Mouse (Mus musculus) spleen, adult 12 weeks (tissue): ENCODE measurements around the gene Mical2.

Source experiments
- DNase-seq: peaks from one replicate; pipeline ENCODE4 v3.0.0; 2022; ENCODE audit warnings: low spot score

Gene Mical2

DNA sequence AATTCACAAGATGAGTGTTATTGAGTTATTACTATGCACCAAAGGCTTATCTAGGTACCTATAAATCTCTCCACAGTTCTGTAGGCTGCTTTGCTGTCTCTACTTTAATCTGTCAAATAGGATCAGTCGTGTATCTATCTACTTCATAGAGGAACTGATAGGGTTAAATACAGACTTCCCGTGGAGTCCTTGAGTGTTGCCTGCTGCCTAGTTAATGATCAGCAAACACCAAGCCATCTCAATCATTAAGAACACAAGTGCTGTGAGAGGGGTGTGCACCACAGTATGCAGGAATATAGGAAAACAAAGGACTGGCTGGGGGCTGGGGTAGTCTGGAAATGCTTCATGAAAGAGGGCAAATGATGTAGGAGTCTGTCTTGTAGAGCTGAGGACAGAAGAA lies 50.2 kb downstream of the Mical2 start:
- DNase-seq = no peak

DNA sequence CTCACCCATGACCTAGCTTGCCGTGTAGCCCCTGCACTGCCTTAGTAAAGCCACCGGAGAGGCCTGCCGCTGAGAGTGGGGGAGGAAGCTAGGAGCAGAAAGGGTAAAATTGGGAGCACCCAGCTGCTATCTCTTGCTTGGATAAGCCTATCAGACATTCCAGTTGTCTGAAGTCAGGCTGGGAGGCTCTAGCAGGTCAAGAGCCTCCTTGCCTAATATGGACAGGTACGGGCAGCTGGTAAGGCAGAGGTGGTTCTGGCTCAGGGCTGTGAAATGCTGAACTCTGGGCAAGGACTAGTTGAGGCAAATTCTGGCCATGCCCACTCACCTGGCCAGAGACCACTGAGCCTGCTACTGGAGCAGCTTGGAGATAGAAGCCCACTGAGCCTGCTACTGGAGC lies 51.2 kb downstream of the Mical2 start:
- no peak for DNase-seq

- no peak for DNase-seq
These were observed 53.0 kb downstream of the Mical2 start for GRCm38 (mm10) chr7:112278648-112279047.

DNA sequence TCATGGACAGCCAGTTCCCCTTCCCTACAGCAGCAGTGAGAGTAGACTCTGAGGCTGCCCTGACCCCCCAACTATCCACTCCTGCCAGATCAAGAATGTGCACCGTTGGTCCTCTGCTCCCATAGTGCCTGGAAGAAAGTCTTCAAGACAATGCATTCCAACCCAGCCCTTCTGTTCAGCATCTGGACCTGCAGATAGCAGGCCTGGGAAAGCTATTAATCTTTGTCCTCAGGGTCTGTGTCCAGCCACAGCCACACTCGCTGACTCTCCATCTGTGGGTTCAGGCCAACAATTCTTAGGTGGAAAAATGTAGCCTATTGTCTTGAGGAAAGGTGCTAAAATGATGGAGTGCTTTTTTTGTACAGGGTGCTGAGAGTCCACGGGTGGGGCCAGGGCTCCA lies 54.8 kb downstream of the Mical2 start:
- no peak for DNase-seq

DNA sequence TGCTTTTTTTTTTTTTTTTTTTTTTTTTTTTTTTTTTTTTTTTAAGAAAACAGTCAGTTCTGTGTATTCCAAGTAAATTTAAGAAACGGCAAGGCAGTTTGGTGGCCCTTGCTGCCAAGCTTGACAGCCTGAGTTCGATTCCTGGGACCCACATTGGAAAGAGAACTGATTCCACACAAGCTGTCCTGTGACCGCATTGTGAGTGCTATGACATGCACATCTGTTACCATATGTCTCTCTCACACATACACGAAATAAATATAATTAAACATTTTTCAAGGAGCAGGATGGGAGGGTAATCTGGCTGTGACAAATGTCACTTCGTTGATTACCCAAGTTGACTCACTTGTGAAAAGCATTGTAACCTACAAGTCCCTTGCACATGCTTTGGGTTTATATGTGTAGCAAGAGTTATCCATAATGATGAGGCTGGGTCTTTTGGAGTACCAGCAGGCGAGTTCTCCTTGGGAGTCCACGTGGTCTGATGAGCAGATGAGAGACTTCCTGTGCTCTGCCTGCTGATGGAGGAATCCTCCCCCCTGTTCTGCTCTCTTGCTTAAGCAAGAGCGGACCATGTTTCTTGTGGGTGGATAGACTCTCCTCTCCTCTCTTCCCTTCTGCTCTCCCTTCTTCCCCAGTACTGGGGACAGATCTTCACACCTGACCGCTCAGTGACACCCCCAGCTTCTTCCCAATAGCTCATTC lies 58.1 kb downstream of the Mical2 start:
- no peak for DNase-seq

DNA sequence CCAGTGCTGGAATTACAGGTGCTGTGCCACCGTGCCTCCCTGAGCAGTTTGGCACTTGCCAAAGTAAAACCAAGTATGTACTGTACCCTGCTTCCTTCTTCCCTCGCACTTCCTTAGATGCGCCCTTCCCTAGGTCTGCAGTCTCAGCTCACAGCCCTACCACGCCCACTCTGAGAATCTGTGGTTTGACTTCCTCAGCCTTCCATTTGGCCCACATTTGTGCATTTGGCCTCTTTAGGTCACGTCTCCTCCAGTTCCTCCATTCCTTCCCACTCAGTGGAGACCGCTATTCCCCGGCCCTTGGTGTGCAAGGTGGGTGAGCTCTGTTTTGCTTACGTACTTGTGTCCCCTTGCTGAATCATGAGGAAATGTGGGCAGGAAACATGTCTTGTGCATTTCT lies 59.9 kb downstream of the Mical2 start:
- no peak for DNase-seq

DNA sequence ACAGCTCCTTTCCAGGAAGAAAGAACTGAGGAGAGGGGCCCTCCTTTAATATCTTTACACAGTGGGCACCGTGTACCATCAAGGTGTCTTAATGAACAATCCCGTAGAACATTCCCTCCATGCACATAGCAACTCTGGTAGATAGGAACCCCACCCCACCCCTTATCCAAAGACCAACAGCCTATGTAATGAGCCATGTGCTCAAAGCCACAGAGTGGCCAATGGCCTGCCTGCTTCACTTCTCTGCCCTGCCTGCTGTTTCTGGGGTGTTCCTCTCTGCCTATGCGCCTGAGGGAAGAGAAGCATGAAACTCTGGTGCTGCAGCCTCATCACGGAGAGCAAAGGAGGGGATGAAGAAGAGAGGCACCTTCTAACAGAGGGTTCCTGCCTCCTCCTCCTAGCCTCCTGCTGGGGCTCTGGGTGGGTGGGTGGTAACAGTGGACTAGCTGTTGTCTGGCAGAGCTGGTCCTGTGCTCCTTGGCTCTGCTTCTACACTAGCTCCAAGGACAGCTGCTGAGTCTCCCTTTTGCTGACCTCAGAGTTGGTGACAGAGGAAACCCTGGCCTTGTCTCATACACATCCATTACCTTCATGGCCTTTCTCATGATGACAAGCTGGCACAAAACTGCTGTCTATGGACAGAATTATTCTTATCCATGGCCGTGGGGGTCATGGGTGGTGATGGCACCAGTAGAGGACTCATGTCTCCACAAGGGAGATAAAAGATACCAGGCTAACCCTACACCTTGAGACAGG lies 62.9 kb downstream of the Mical2 start:
- no peak for DNase-seq

GRCm38 (mm10) chr7:112289514-112289913 lies 63.9 kb downstream of the Mical2 start:
- no peak for DNase-seq

- DNase-seq = no peak
These were observed 64.3 kb downstream of the Mical2 start for GRCm38 (mm10) chr7:112289990-112290389.

DNA sequence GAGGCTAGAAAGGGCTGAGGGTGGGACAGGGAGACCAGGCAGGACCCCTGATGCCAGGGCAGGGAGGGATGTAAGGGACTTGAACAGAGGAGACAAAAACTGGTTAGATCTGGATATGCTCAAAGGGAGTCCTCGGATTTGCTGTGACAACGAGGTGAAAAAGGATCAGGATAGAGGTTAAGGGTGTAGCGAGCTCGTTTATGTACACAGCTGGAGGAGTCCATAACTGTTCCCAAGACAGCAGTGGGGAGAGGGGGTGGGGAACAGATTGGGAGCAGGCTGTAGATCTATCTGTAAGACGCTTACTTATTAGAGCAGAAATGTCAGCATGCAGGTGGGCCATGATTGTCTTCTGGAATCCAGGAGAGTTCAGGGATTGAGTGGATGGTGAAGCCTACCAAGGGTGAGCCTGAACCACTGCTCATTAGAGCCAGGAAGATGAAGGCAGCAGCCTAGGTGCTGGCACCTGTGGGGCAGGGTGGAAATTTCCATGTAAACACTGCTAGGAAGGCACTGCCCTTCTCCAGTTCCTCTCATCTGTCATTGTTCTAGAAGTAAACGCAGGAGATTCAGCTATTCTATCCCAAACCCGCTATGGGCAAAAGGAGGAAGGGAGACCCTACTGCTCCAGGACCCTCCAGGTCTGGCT lies 67.9 kb downstream of the Mical2 start:
- DNase-seq = no peak

DNA sequence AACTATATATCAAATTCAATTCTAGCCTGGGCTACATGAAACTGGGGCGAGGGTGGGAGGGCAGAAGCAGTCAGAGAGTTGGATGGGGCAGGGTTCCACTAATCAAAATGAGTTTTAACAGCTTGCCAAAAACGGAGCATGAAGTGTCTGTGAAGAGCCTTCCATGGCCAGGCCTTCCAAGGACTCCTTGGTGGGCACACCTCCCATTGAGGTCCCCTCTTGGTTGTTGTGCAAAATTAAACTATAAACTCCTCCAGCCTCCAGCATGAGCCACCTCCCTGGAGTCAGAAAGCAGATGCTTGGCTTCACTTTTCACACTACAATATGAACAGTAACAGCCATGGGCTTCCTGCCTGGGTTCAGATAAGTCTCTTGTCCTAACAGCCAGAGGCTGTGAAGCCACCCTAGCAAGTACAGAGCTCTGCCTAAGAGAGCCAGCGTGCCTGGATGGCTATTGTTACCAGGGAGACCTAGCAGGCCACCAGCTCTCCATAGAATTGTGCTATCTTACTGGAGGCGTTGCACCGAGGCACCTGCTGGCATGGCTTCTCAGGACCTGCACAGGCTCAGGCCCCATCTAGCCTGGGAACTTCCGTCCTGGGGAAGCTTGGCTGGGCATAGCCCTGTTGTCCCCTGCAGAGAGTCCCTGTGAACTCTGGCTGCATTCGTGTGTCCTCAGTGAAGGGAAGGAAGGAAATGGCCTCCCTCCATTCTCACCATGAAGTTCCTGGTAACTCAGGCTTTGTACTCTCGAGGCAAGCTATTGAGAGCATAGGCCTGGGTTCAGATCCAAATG lies 70.0 kb downstream of the Mical2 start:
- no peak for DNase-seq

- DNase-seq = no peak
These were observed 72.4 kb downstream of the Mical2 start for GRCm38 (mm10) chr7:112298032-112298431.

GRCm38 (mm10) chr7:112298871-112299422 lies 73.3 kb downstream of the Mical2 start:
- no peak for DNase-seq

GRCm38 (mm10) chr7:112299521-112300096 lies 74.0 kb downstream of the Mical2 start:
- DNase-seq = no peak

DNA sequence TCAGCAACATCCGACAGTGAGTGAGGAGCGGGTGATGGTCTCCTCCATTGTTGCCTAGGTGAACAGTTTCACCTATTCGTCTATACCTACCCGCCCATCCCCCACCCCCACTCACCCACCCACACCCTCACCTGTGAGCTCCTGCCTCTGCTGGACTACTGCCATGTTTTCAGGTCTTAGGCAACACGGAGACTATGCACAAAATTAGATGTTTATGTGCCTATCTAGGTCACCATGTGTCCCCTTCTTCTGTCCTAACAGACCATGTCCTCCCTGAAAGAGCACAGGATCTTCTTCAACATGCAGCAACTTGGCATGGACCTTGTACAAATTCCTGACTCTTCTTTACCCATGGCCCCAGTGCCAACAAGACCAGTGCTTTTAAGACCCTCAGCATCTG lies 74.5 kb downstream of the Mical2 start:
- DNase-seq = no peak

GRCm38 (mm10) chr7:112301052-112301451 lies 75.4 kb downstream of the Mical2 start:
- no peak for DNase-seq

DNA sequence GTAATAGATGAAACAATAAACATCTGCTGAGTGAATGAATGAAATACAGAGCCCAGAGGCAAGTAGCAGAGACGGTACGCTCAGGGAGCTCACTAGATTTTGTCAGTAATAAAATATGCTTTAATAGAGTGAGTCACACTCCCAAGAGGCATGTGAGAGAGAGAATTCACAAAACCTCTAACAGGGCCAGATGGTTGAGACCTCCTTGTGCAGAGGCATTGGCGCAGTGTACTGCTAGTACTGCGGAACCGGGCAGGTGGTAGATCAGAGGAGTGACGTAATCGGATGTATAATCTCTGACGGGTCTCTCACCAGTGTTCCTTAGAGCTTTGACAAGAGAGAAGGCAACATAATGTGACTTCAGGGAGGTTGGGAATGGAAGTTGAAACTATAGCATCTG lies 78.7 kb downstream of the Mical2 start:
- DNase-seq = no peak

- no peak for DNase-seq
These were observed 83.8 kb downstream of the Mical2 start for GRCm38 (mm10) chr7:112309289-112310016.

DNA sequence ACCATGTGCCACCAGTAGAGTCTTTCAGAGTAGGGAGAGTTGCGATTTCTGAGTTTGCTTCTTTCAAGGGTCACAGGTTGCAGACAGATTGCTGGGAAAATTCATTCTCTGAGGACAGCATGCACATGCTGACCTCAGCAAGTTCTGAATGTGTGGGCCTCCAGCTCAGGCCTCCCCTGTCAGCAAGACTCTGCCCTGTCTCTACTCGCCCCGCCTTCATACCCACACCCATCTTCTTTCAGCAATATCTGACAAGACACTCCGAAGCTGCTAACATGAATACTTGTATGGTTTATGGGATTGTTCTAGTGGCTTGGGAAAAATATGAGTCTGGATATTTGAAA lies 84.3 kb downstream of the Mical2 start:
- DNase-seq = no peak

DNA sequence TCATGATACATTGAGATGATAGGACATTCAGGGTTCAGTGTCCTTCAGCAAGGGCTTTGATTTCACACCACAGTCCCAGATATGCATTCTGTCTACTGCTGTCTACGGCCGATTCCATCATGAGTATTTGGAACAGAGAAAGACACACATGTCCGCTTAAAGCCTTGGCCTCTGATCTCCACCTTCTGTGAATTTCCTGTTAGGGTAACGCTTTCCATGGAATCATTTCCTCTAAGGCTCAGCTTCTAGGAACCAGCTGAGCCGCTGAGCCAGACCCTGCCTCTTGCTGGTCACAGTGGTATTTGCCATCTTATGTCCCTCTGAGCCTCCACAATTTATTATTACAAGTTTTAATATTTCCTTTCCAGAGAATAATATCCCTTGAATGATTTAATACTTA lies 87.6 kb downstream of the Mical2 start:
- no peak for DNase-seq

- DNase-seq = no peak
These were observed 88.0 kb downstream of the Mical2 start for GRCm38 (mm10) chr7:112313670-112314069.
